ENCODE assay signal across 8 mouse cellular contexts in the genomic region with DNA sequence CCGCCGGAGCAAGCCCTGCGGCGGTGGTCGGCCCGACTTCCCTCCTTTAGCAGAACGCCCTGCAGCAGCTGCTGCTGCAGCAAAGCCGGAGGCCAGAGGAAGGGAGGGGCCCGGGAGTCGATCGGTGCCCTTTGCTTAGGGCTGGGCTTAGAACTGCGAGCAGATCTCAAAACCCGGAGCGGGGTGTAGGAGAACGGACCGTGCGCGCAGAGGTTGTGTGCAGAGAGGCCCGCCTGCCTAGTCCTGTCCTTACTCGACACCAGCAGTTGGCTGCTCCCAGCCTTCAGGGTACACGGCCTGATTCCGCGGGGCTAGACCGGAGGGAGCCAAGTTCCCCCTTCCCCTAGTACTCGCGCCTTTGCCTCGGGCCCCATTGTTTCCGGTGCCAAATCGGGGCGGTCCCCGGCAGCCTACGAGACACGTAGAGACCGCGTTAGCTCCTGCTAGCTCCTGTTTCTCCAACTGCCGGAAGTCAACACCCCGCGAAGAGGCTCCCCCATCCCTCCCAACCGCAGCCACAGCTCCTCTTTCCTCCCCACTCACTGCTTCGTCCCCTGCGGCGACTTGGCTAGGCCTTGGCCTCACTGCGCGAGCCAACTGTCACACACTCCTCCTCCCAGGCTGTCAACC. TPM values are rescaled to one million over a fixed set of nuclear protein-coding genes. Genes with fewer than 3 reads are reported as not detected.
DNase-seq lines count a peak whose midpoint lies in the region; ATAC-seq and TF ChIP-seq lines count a peak whose summit lies in the region.

Gene Lnpep, minus strand, starts transcription at position 94 of the 630 bp plus-strand sequence.

- TF ChIP-seq CTCF in heart, adult 2 months (IDR thresholded peaks at IDR 0.05) = no peak

- peak; percentile 74 for TF ChIP-seq EP300 in heart, adult 2 months (IDR thresholded peaks at IDR 0.05; ENCODE audit: insufficient read depth, low read depth, low read length)

- H3K36me3 ChIP-seq in embryonic facial prominence, embryonic 14.5 days (ENCODE audit: control insufficient read depth, insufficient read depth, low read length) = no peaks in the 10 kb centered on the region
- H3K36me3 ChIP-seq in heart, adult 2 months (ENCODE audit: control insufficient read depth, insufficient read depth, low read length) = peaks cover 14% of the 10 kb centered on the region
- no peaks in the 10 kb centered on the region for H3K36me3 ChIP-seq in limb, embryonic 13.5 days
- no peaks in the 10 kb centered on the region for H3K36me3 ChIP-seq in midbrain, embryonic 16.5 days (ENCODE audit: control insufficient read depth, insufficient read depth, low read length)

- peak within 1 kb of the TSS; percentile 100 for H3K27ac ChIP-seq in embryonic facial prominence, embryonic 14.5 days (replicated peaks; ENCODE audit: low read depth, low read length)
- peak within 1 kb of the TSS; percentile 99 for H3K27ac ChIP-seq in heart, adult 2 months
- peak within 1 kb of the TSS; percentile 100 for H3K27ac ChIP-seq in limb, embryonic 13.5 days
- H3K27ac ChIP-seq in midbrain, embryonic 16.5 days (ENCODE audit: low read length) = peak within 1 kb of the TSS; percentile 100

- DNase-seq in 3T3-L1 (ENCODE audit: low read depth, low spot score) = peak; percentile 97
- peak; percentile 74 to 81 for DNase-seq in adrenal gland, postnatal 4 days (ENCODE audit: low spot score in 2 of 2)
- DNase-seq in embryonic facial prominence, embryonic 14.5 days (ENCODE audit: low spot score) = peak; percentile 98
- peak; percentile 94 to 97 for DNase-seq in heart, adult 2 months
- DNase-seq in kidney, adult 8-10 months = peak; percentile 93 to 94
- DNase-seq in spleen, postnatal 14 days (ENCODE audit: low spot score in 2 of 2) = peak; percentile 79 to 81

- H3K4me3 ChIP-seq in embryonic facial prominence, embryonic 14.5 days (ENCODE audit: low read depth, low read length) = peak within 1 kb of the TSS; percentile 99
- H3K4me3 ChIP-seq in heart, adult 2 months = peak within 1 kb of the TSS; percentile 98
- peak within 1 kb of the TSS; percentile 97 for H3K4me3 ChIP-seq in limb, embryonic 13.5 days
- peak within 1 kb of the TSS; percentile 83 for H3K4me3 ChIP-seq in midbrain, embryonic 16.5 days (ENCODE audit: low read depth, low read length)

- peak; percentile 90 for TF ChIP-seq POLR2A in heart, adult 2 months (IDR thresholded peaks at IDR 0.05; ENCODE audit: insufficient read depth, low read depth, low read length)

- H3K9me3 ChIP-seq in embryonic facial prominence, embryonic 14.5 days (ENCODE audit: control insufficient read depth, low read length) = no peaks in the 10 kb centered on the region
- H3K9me3 ChIP-seq in limb, embryonic 13.5 days = no peaks in the 10 kb centered on the region
- H3K9me3 ChIP-seq in midbrain, embryonic 16.5 days (replicated peaks; ENCODE audit: control insufficient read depth, low read length, poor library complexity, severe bottlenecking) = no peaks in the 10 kb centered on the region

- peaks cover 2% of the 10 kb centered on the region; the same call in 1 of the 2 replicates for H3K79me2 ChIP-seq in heart, adult 2 months (replicated peaks; ENCODE audit: control insufficient read depth, insufficient read depth, low read length)

- H3K4me1 ChIP-seq in embryonic facial prominence, embryonic 14.5 days (ENCODE audit: control insufficient read depth, insufficient read depth, low read length) = peaks cover 15% of the 10 kb centered on the region
- H3K4me1 ChIP-seq in heart, adult 2 months (ENCODE audit: control insufficient read depth, insufficient read depth, low read length) = peaks cover 3% of the 10 kb centered on the region
- peaks cover 19% of the 10 kb centered on the region for H3K4me1 ChIP-seq in limb, embryonic 13.5 days
- peaks cover 18% of the 10 kb centered on the region for H3K4me1 ChIP-seq in midbrain, embryonic 16.5 days (ENCODE audit: control insufficient read depth, insufficient read depth, low read length)

- peak within 1 kb of the TSS; percentile 76 for H3K4me2 ChIP-seq in embryonic facial prominence, embryonic 14.5 days (ENCODE audit: low read depth, low read length)
- peak within 1 kb of the TSS; percentile 77 for H3K4me2 ChIP-seq in limb, embryonic 13.5 days (replicated peaks)
- H3K4me2 ChIP-seq in midbrain, embryonic 16.5 days (ENCODE audit: low read length) = peak within 1 kb of the TSS; percentile 81

- peak within 1 kb of the TSS; percentile 97 for H3K9ac ChIP-seq in embryonic facial prominence, embryonic 14.5 days (ENCODE audit: low read depth, low read length)
- H3K9ac ChIP-seq in heart, adult 2 months (ENCODE audit: low read depth, low read length) = peak within 1 kb of the TSS; percentile 94
- H3K9ac ChIP-seq in limb, embryonic 13.5 days = peak within 1 kb of the TSS; percentile 94
- peak within 1 kb of the TSS; percentile 91 for H3K9ac ChIP-seq in midbrain, embryonic 16.5 days (ENCODE audit: low read depth, low read length)

- peak; percentile 94 for ATAC-seq in embryonic facial prominence, embryonic 14.5 days (ENCODE audit: low read depth)
- peak; percentile 93 for ATAC-seq in limb, embryonic 13.5 days (ENCODE audit: low FRiP score, low read depth)
- peak; percentile 96 for ATAC-seq in midbrain, embryonic 16.5 days

- under 1% methylated on average over 31 of the region's 44 CpGs for WGBS in embryonic facial prominence, embryonic 14.5 days
- under 1% methylated on average over 44 of the region's 44 CpGs for WGBS in heart, adult 2 months
- under 1% methylated on average over 44 of the region's 44 CpGs for WGBS in limb, embryonic 13.5 days
- whole genome bisulfite sequencing in midbrain, embryonic 16.5 days = 0% methylated on average over 40 of the region's 44 CpGs

- no peaks in the 10 kb centered on the region for H3K27me3 ChIP-seq in embryonic facial prominence, embryonic 14.5 days (replicated peaks; ENCODE audit: control insufficient read depth, insufficient read depth, low read length)
- H3K27me3 ChIP-seq in heart, adult 2 months (ENCODE audit: control insufficient read depth, insufficient read depth, low read length) = no peaks in the 10 kb centered on the region
- no peaks in the 10 kb centered on the region for H3K27me3 ChIP-seq in limb, embryonic 13.5 days
- H3K27me3 ChIP-seq in midbrain, embryonic 16.5 days (ENCODE audit: control insufficient read depth, insufficient read depth, low read depth, low read length) = no peaks in the 10 kb centered on the region

- intact Hi-C loops in heart, adult 2 months (cut with DNase I) = loop anchor here (1.0 to 10.0 kb wide), 5 partner anchors 20 to 251 kb away; partner anchors contain the start of gene Riok2

RNA-seq across cellular contexts. Expression of gene Lnpep, which starts in this region (rescaled TPM):
- total RNA-seq in adrenal gland, postnatal 4 days (2021) = 100 to 1,000 TPM; 113 to 129 TPM
- polyA plus RNA-seq in embryonic facial prominence, embryonic 14.5 days (2014; fragmentation: Nextera tagmentation; extraction: Ambion mirVana) = 8.8 and 9.4 TPM in 2 replicates
- total RNA-seq in heart, adult 2 months (2021) = 100 to 1,000 TPM; 139 to 184 TPM
- 17.5 and 41.0 TPM in 2 replicates for polyA plus RNA-seq in heart, adult 2 months (2012; rRNA removed)
- 12.0 and 12.3 TPM in 2 replicates for polyA plus RNA-seq in limb, embryonic 13.5 days (2015; fragmentation: Nextera tagmentation; extraction: Ambion mirVana)
- polyA plus RNA-seq in midbrain, embryonic 16.5 days (2015; fragmentation: Nextera tagmentation; extraction: Ambion mirVana) = 6.6 and 8.5 TPM in 2 replicates

Comparison
In these comparisons a context has a peak if more than half of its experiments do, and no peak if none do; other contexts are left out.
1. Peak in every context shown above with its lines: DNase-seq, ATAC-seq, H3K4me3 ChIP-seq and H3K27ac ChIP-seq.